Mouse (Mus musculus) ovary, postnatal 14 days (tissue): ENCODE measurements around the gene Hoxa5.

Source experiments
- DNase-seq: peaks from one replicate; pipeline ENCODE4 v3.0.0; 2022; ENCODE audit warnings: low spot score

Gene Hoxa5

DNA sequence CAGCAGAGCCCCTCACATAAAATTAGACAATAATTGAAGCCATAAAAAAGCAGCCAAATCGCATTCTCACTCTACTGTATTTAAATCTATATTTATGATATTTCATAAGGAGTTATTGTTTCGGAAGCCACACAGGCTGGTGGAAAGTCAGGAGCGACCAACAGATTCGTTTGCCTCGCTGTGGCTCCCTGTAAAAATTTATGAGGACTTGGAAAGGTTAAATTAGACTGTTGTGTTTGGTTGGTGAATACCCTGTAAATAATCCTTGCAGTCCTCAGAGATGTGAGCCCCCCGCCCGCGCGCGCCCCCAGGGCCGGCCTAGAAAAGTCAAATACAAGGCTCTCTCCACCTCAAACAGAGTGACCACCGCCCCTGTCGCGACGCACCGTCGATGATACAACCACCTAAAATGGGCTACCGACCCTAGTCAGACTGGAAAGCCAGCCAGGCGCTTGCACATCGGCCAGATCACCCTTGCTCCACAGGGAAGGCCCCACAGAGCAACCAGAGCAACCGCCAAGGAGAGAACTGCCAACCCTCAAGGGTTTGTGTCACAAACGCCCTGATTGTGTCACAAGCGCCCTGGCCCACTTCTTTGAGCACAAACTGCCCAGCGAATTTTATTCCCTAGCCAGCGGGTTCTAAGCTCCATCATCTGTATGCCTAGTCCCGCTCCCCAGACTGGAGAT, 22.3 kb upstream of the Hoxa5 start:
- no peak for DNase-seq

DNA sequence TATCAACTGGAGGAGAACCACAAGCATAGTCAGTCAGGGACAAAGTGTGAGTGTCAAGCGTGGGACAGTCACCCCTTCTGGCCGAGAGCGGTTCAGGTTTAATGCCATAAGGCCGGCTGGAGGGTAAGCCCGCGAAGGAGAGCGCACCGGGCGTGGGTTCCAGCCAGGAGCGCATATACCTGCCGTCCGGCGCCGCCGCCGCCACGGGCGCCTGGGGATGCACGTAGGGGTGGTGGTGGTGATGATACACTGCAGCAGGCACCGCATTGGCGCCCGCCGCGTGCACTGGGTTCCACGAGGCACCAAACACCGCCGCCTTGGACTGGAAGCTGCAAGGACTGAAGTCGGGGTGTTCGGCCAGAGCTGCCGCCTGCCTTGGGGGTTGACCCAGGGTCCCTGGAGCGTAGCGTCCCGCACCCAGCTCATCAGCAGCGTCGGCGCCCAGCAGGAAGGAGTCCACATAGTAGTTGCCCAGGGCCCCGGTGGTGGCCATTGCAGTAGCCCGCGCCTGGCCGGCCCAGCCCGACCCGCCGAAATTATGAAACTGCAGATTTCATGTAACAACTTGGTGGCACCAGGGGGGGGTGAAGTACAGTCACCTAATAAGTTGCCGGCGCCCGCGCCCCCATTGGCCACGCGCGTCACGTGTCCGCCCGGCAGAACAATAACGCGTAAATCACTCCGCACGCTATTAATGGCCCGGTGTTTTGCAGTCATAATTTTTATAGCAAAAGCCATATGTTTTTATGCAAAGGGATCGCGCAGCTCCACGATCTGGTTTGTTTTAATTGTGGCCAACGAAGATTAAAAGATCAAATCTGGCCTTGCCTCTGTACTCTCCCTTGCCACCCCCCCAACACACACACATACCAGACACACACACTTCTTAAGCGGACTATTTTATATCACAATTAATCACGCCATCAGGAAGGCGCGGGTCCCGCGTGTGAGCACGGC, 21.5 kb upstream of the Hoxa5 start:
- DNase-seq = no peak

DNA sequence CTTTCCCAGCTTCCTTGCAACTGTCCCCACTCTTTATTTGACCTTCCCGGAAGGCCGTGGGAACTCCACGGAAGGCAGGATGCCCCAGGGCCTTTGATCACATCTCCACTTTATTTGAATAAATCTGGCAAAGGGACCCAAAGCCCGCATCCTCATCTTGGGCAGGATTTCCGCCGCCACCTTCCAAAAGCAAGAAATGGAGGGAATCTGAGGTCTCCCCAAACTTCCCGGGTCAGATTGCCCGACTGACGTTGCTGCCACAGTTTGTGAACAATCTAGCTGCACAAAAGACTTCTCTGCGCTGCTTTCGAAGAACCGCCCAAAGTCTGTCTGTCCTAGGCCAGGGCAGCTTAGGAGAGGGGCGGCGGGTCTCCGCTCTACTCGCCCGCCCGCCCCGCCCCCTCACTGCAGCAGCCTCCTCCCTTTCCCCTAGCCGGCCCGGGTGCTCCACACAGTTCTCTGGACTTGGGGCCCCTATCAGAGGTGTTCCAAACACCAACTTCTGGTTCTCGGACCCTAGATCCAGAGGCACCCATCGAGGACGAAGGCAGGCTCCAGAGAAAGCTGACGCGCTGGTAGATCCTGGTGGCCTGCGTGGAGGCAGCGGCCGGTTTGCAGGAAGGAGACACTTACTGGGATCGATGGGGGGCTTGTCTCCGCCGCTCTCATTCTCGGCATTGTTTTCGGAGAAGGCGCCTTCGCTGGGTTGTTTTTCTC, 20.7 kb upstream of the Hoxa5 start:
- no peak for DNase-seq

DNA sequence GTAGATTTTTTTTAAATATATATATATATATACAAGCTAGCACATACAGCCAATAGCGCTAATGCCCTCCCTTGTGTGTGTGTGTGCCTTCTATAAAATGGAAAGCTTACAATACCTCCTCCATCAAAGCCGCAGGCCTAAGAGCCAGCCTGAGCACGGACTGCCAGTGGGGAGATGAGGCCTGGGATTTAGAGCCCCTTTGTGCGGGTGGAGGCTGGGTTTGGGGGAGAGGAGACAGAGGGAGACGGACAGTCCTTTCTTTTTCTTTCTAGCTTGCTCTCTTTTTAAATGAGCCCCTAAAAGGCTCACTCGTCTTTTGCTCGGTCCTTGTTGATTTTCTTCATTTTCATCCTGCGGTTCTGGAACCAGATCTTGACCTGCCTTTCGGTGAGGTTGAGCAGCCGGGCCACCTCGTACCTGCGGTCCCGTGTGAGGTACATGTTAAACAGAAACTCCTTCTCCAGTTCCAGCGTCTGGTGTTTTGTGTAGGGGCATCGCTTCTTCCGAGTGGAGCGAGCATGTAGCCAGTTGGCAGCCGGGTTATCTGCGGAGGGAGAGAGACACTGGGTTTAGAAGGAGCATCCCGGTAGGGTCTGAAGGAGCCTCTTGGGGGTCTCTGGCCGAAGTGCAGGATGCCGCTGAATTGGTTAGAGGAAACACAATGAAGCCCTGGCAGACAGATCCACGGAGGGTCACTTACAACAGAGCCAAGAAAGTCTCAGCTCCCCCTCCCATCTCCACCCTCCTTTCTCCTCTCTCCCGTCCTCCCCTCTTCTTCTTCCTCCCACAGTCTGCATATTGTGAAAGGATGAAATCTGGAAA, 19.8 kb upstream of the Hoxa5 start:
- DNase-seq = no peak

DNA sequence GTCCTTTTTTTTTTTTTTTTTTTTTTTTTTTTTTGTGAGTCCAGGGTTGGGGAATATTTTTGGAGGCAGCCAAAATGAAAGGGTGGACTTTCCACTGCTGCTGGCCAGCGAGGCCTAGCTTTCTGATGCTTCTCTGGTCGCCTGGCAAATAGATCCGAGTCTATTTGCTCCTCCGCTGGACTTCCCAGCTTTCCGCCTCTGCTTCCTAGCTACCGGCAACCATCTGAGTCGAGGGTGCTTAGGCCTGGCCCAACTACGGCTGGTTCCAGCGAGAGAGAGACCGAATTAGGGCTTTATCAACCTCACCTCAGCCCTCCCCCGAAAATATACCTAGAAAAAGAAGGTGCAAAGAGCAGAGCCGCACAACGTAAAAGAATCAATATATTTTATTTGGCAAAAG, 18.3 kb upstream of the Hoxa5 start:
- DNase-seq = no peak

DNA sequence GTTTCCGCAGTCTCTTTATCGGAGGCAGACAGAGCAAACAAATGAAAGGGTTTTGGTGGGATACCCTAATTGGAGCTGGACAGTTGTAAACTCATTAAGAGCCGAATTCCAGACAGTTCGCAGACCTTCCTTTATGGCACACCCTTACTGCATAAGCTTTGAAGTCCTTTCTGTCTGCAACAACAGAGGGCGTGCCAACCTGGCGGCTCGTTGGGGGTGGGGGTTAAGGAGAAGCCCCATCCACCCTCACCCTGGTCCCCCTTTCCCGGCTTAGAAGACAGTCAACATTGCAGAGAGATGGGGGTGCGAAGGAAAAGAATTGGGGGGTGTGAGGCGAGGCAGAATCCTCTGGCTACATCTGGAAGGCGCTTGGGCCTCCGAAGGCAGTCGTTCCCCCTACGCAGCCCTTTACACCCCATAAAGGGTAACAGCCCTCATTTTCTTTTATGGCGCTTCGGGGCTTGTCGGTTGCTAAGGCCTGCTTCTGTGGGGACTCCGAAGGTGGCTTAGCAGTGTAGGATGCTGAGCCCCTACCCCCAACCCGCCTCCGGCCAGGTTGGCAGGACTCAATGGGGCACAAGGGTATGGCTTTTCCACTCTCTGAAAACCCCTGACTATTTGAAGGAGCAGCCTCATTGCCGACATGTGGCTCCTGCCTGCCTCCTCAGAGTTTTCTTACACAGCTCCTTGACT, 17.8 kb upstream of the Hoxa5 start:
- no peak for DNase-seq

DNA sequence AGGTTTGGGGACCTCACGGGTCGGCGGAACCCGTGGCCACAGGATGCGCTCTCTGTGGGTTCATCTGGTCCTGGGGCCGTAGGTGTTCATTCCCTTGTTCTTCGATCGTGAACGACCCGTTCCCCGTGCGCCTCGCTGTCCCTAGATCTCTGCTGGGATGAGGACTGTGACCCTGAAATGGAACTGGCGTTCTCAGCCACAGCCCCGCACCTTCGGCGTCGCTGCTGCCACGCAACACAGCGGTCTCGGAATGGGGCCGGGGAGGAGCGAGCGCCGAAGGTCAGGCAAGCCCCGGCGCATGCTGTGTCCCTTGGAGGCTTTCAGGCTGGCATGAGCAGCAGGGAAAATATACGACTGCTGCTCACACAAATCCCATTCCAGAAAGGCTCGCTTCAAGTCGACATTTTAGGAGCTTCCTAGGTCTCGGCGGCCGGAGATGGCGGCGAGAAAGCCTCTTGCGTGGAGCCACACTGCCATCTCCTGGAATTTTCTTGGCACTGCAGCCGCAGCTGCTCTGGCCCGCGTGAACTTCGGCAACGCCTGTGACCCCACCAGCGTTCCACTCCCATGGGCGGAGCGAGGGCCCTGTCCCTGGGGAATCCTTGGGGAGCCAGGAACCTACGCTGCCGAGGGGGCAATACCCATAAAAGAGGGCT, 17.1 kb upstream of the Hoxa5 start, which contains the start of gene Hoxa7:
TSS of gene Hoxa7 (minus strand) at position 518 of the 656 bp plus-strand sequence.
- DNase-seq = peak; percentile 92

DNA sequence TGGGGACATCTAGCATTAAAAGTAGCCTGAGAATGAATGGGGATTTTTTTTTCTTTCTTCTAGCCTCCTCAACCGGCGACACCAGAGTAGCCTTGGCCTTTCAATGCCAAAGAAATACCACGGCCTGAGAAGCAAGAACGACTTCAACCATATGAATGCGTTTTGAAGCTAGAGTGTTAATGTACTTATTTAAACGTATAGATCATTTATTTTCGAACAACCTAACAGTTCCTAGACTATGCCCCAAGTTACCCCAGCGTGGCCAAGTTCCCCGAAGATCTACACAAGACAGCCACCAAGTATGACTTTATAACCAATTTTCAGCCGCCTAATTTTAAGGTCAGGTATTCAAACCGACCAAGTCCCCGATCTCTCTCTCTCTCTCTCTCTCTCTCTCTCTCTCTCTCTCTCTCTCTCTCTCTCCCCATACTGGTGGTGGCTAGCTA, 16.5 kb upstream of the Hoxa5 start:
- DNase-seq = no peak

DNA sequence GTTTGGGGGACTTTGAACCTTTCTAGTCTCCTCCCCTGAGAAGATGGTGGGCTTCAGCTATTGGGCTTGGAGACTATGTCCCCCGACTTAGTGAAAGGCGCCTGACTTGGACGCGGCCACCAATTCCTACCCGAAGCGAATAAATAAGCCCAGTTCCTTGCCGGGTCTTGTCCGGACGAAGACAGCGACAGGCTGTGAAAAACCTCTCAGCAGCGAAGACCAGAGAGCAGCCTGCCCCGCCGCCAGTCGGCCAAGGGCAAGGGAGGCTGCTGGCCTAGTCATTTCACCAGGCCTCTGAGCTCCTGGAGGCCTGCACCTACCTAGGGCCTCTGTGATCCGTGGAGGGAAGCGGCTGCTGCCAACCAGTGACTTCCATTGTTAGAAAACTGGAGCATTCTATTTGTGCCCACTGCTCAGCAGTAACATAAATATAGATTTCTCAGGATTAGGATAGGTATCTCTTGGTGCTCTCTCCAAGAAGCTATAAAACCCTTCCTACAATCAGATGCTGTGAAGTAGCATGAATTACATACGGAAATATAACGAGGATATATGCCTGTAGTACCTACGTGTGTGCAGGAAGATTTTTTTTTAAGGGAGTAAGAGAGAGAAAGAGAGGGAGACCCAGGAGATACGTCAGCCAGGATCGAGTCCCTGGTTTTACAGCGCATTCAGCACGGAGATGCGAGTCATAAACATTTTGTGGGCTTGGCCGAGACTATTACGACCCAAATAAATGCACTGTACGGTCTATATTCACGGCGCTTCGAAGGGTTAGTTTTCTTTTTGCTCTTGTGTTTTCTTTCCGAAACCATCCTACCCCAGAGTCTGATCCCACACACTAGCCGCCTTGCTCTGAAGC, 15.8 kb upstream of the Hoxa5 start:
- no peak for DNase-seq

DNA sequence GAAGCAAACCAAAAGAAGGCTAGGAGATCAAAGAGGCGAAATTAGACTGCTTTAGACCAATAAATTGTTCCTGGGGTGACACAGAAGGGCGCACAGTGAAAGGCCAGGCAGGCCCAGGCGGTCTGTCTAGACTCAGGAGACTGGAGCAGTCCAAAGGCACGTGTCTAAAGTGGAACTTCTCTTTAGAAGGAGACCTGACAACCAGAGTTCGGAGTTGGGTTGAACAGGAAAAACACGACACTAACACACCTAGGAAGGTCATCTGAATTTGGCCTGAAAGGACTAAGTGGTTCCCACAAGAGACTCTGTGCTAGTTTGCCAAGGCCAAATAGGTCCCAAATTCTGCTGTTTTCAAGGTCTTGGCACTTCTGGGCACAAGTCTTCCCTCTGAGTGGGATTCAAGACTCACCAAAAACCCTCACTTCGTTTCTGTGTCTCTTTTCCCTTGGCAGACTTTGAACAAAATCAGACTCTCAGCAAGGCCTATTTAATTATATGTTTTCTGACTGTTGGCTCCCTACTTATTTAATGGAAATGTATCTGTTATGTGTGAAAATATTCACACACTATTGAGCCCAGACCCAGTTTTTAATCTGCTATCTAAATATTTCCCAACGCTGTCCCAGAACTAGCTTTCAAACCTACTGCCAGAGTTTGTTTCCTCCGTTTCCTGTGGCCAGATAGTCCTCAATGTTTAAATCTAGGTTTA, 15.0 kb upstream of the Hoxa5 start:
- no peak for DNase-seq

DNA sequence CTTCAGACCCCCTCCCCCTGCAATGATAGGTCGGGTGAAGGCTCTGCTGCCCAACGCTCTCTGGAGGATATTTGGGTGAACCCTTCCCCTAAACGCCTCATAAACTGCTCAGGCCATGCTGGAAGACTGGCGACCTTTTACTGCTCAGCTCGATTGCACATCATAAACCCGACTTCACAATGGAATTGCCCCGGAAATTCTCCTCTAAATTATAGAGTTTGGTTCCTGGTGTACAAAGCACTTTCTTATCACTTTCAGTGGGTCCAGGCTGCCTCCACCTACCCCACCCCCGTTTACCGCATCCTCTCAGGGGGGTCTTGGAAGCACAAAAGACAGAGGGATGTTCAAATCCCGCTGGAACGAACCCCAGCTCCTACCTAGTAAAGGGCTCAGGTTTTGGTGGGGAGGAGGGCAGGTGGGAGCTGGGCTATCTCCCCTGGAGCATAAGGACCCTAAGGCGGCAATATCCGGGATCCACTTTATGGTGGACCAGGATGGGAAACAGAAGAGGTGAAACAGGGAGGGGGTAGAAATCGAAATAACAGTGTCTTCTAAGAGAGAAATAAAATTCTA, 14.3 kb upstream of the Hoxa5 start:
- DNase-seq = no peak

DNA sequence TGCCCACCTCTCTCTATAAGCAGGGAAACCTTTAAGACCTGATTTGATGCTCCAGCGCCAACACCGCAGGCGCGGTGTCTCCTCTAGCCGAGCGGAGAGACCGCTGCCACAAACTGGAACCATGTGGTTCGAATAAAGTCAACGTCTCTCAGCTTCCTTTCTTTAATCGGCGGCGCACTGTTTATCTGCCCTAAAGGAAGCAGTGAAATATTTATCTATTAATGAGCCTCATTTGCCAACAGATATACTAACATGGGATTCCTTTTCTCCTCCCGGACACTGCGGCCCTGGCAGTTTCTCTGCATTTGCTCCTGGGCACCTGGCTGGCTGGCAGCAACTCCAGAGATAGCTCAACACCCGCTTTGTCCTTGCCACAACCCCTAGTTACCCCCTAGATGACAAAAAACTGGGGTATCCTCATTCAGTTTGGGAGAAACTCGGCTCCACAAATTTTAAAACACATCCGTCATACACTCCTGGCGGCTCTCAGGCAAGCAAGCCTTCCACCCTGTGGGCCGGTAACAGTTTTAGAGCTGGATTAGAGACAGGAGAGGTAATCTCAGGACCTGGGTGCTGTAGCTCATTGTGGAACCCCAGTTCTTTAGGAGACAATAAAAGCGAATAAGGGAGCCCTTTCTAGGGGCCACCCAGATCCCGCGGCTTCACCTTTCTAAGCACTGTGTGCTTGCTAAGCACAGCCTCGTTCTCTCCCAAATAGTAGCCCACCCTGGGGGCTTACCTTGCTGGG, 13.7 kb upstream of the Hoxa5 start:
- DNase-seq = no peak

DNA sequence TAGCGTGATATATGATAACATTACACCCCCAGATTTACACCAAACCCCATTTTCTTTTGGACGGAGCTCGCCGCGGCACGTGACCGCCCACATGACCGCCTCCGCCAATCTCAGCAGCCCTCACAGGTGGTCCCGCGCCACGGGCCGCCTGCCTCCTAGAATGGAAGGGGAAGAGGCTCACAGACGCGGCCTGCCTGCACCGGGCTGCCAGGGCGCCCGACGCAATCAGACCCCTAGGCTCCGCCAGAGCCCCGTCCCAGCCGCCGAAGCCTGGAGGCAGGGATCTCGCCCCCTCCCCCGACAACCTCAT, 13.0 kb upstream of the Hoxa5 start:
- no peak for DNase-seq

DNA sequence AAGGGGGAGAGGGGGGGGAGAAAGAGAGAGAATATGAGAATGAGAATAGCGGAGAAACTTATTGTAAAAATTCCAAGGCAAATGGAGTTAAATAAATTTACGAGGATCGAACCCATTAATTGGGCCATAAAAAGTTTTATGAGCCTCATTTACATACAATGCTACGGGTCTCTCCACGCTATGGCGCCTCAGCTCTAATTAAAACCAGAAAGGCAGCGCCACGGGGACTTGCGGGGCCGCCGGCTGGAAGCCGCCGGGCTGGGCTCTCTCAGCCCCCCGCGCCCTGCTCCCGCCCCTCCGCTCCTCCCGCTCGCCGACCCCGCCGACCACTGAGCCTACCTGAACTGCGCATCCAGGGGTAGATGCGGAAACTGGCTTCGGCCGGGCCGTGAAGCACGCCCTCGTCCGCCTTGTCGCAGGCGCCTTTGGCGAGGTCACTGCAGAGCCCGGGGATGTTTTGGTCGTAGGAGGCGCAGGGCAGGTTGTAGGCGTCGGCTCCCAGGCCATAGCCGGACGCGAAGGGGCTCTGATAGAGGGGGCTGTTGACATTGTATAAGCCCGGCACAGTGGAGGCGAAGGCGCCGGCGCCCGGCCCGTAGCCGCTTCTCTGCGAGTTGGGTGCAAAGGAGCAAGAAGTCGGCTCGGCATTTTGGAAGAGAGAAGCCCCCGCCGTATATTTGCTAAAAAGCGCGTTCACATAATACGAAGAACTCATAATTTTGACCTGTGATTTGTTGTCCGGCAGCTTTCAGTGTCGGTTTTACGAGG, 12.5 kb upstream of the Hoxa5 start:
- DNase-seq = no peak

DNA sequence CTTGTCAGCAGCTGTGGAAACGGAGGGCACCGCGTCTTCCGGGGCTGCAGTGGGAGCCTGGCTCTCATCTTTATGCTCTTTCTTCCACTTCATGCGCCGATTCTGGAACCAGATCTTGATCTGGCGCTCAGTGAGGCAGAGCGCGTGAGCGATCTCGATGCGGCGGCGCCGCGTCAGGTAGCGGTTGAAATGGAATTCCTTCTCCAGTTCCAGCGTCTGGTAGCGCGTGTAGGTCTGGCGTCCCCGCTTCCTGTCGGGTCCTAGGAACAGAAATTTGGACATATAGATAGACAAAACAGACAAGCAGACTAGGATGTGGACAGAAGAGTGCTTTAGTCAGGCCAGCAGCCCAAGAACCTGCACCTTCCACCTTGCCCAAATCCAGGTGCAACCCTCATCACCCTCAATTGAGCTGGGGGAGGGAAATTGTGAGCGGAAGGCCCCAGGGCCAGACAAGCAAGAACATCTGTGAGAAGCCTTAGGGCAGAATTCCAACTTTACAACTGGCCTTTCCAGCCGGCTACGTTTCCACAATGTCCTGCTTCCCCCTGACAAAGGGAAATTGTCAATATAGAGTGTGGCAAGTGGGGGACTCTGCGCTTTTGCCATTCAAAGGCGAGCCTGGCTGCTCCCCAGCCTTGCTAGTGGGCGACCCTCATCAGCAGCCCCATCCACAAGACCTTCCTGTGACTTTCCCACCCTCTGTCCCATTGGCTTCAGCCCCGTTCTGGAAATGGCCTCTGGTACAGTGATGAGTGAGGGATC, 11.6 kb upstream of the Hoxa5 start:
- no peak for DNase-seq

DNA sequence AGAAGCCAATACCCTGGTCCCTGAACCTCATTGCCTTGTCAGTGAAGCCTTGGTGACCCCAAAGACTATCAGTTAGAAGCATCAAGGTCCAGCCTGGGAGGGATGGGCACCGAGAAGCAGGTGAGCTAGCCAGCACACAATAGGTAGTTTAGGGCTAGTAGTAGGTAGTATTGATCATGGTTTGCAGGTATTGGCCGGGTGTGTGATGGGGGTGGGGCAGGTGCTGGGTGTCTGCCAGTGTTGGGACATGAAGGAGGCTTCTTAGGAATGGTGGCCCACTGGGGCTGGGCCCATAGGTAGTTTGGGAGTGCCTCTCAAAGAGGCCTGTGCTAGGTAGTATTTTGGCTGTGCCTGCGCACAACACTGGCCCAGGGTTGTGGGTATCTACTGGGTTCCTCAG, 10.7 kb upstream of the Hoxa5 start:
- no peak for DNase-seq
